Mouse (Mus musculus) monocyte, adult 5-6 weeks (primary cell): ENCODE measurements around the gene Rdh8. TPM values are rescaled to one million over a fixed set of nuclear protein-coding genes. Genes with fewer than 3 reads are reported as not detected.

Experiments used
- ATAC-seq: fragments of 153-309, 156-312 bp; replicated peaks from 2 replicates; pipeline ENCODE4 v1.8.0; 2017; ENCODE audit warnings: mild to moderate bottlenecking; ENCODE audit not compliant: low TSS enrichment, insufficient number of reproducible peaks, severe bottlenecking, poor library complexity, low FRiP score
- total RNA-seq: library from RNA; stranded (forward); fragments of 200-1000, 200-491, 200-594 nt; gene quantifications from 3 replicates; pipeline ENCODE4 v1.2.3, GENCODE M21; 2017

Gene Rdh8
- total RNA-seq, 1 experiment from 2014 or later: not detected

- no peak for ATAC-seq
Measured at GRCm38 (mm10) chr9:20875021-20875790, 56.9 kb downstream of the Rdh8 start.

Other genes starting within 250 kb of the Rdh8 start
- 5.1 to 8.3 TPM (median 7.2 TPM) in 3 replicates for gene Zfp846, start 237.2 kb upstream of the Rdh8 start, total RNA-seq
- 124 to 185 TPM (median 175 TPM) in 3 replicates for gene Ubl5, start 175.6 kb upstream of the Rdh8 start, total RNA-seq
- gene Fbxl12, start 173.7 kb upstream of the Rdh8 start, total RNA-seq: 12.6 to 30.1 TPM (median 19.3 TPM) in 3 replicates
- gene Pin1, start 166.4 kb upstream of the Rdh8 start, total RNA-seq: 7.1 to 11.7 TPM (median 8.4 TPM) in 3 replicates
- not detected in 3 replicates for gene Olfm2, start 72.2 kb upstream of the Rdh8 start, total RNA-seq
- 0.11 TPM in 1 of 3 replicates, not detected in the others for gene Col5a3, start 3.4 kb upstream of the Rdh8 start, total RNA-seq
- 5.2 to 12.0 TPM (median 11.8 TPM) in 3 replicates for gene A230050P20Rik, start 50.1 kb downstream of the Rdh8 start, total RNA-seq
- 0.49 to 0.57 TPM in 2 of 3 replicates, not detected in the other for gene Angptl6, start 61.2 kb downstream of the Rdh8 start, total RNA-seq
- gene Ppan, start 69.7 kb downstream of the Rdh8 start, total RNA-seq: 24.4 to 44.1 TPM (median 26.9 TPM) in 3 replicates
- 87.5 to 120 TPM (median 97.3 TPM) in 3 replicates for gene Eif3g, start 80.1 kb downstream of the Rdh8 start, total RNA-seq
- gene Dnmt1, start 141.4 kb downstream of the Rdh8 start, total RNA-seq: 44.6 to 108 TPM (median 56.9 TPM) in 3 replicates
- 1.6 to 4.4 TPM (median 3.5 TPM) in 3 replicates for gene S1pr2, start 158.3 kb downstream of the Rdh8 start, total RNA-seq
- 21.9 to 41.1 TPM (median 25.6 TPM) in 3 replicates for gene Mrpl4, start 184.2 kb downstream of the Rdh8 start, total RNA-seq
- 55.1 to 94.2 TPM (median 67.6 TPM) in 3 replicates for gene Icam1, start 197.5 kb downstream of the Rdh8 start, total RNA-seq
- 1.6 to 3.0 TPM in 2 of 3 replicates, not detected in the other for gene Icam4, start 210.9 kb downstream of the Rdh8 start, total RNA-seq
- not detected in 3 replicates for gene Icam5, start 213.6 kb downstream of the Rdh8 start, total RNA-seq
- 0.49 TPM in 1 of 3 replicates, not detected in the others for gene Zglp1, start 248.6 kb downstream of the Rdh8 start, total RNA-seq